Mouse (Mus musculus) liver, adult (tissue): Measurements from ENCODE around the gene Nectin4.

Experiments
- GATA4 ChIP-seq: IDR thresholded peaks from 2 replicates; pipeline ENCODE4 v1.6.1; 2014; ENCODE audit warnings: mild to moderate bottlenecking, low read length; ENCODE audit not compliant: insufficient replicate concordance

Nectin4 gene

DNA sequence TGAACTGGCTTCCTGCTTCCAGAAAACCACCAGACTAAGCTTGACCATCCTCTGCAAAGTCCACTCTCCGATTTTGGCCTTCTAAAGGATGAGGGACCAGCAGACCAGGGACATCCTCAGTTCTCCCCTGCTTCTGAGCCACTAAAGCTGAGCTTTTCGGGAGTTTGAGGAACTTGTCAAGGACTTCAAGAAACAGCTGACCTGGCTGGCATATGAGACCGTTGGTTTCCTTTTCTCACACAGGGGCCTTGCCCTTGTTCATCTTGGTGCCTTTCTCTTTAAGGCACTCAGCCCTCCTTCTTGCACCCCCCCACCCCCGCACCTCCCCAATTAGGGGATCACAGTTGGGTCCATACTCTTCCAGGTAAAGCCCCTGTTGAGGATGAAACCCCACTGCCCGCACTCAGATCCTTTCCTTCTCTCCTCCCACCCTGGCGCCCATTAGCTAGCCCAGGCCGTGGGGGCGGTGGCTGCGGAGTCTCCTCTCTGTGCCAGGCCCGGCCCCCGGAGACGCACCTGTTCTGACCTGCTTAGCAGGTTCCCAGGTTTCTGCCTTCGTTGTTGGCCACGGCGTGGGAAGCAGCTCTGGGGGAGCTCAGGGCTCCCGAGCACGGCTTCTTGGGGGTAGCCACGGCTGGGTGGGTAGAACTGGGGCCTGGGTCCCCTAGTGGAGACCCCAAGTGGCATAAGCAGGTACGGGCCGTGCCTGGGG lies at the start of gene Nectin4:
Gene Nectin4, plus strand, starts transcription at position 255 of the 712 bp plus-strand sequence.
- no peak for TF ChIP-seq GATA4

DNA sequence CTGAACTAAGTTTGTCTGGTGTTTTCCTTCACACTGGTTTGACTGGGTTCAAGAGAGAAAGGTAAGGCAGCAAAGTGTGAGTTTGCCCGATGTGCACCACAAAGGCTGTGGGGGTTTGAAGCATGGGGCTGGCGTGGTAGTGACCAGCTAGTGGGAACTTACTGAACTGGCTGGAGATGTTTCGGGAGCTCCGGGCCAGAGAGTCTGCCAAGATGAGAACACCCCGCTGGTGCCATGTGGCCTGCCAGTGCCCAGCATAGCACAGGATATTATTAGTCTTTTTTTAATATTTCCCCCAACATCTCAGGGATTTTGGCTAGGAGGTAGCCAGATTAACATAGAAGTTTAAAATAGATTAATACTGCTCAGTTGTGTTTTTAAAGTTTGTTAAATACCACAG lies 49.7 kb upstream of the Nectin4 start:
- TF ChIP-seq GATA4 = no peak

DNA sequence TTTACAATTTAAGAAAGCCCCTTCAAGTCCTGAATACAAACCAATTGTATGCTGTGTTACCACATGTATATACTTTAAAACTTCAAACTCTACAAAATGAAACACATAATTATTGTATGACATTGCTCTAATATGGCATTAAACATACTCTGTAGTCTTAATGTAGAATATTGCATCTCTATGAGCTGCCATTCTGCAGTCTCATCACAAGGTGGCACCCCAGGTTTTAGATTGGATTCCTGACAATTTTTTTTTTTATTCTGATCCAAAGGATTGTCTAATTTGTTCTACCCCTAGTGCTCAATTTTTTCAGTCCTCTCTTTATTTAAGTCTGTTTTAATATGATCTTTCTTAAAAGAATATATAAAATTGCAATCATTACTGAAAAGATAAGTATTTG lies 48.5 kb upstream of the Nectin4 start:
- no peak for TF ChIP-seq GATA4

DNA sequence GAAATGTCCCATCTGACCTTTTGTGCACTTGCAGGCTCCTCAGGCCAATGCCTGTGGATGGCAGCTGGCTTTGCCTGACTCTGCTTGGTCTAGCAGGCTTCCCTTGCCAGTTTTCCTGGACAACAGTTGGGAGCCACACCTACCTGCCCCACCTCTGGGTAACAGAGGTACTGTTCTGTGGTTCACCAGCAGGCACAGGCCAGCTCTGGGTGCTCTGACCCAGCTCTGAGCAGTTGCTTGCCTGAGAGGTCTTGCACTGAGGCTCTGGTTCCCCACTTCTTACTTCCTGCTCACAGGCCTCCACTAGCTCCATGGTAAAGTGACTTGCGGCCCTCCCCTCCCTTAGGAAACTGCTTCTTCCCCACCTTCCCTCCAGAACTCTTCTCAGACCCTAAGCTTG lies 47.9 kb upstream of the Nectin4 start:
- no peak for TF ChIP-seq GATA4

DNA sequence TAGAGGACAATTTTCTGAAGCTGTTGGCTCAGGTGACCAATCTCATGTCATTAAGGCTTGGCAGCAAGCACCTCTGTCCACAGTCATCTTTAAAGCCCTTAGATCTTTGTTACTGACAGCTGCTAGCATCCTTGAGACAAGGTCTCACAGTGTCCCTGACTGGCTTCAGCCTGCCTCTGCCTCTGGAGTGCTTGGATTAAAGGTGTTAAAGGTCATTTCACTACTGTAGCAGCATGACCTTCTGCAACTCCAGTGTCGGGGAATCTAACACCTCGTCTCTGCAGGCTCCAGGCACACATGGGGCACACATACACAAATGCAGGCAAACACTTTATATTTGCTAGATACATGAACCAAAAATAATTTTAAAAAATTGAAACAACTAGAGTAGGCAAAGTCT lies 44.3 kb upstream of the Nectin4 start:
- no peak for TF ChIP-seq GATA4

DNA sequence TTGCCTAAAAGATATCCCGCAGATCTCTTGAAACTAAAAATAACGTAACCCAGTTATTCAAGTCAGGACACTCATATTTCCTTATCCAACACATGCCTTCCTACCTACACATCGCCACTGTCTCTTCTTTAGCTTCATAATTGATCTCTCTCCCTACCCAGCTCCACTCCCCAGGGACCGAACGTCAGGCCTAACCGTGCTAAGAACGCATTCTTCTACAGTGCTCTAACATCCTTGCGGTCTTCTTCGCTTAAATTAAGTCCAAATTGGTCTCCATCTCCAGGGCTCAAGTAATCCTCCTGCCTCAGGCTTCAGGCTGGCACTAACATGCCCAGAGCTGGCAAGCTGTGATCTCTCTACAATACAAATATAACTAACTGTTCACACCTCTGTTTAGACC lies 41.7 kb upstream of the Nectin4 start:
- TF ChIP-seq GATA4 = no peak

DNA sequence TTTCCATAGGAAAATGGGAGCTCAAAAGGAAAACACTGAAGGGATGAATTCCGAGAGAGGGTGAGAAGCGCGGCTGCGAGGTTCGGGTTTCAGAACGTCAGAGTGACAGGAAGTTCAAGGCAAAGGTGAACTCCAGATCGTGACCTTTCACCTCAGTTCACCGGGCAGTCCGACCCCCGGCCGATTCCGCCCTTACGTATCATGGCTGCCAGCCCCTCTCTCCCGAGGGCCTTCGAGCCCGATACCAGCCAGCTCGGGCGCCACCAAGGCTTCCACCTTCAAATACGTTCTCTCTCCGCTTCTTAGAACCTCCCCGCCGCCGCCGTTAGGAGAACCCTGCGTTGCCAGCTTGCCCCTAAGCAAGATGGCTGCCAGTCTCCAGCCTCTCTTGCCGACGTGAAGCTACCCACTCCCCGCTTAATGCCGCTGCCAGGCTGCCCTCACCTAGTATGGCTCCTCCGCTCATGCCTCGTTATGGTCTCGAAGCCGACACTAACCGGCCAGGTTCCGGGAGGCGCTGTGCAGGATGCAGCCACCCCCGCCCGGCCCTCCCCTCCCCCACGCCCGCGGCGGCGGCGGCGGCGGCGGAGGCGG lies 41.0 kb upstream of the Nectin4 start, which contains the start of gene Dedd:
Gene Dedd, plus strand, starts transcription at position 307 of the 594 bp plus-strand sequence.
- TF ChIP-seq GATA4 = no peak; the same call in 1 of the 2 replicates

DNA sequence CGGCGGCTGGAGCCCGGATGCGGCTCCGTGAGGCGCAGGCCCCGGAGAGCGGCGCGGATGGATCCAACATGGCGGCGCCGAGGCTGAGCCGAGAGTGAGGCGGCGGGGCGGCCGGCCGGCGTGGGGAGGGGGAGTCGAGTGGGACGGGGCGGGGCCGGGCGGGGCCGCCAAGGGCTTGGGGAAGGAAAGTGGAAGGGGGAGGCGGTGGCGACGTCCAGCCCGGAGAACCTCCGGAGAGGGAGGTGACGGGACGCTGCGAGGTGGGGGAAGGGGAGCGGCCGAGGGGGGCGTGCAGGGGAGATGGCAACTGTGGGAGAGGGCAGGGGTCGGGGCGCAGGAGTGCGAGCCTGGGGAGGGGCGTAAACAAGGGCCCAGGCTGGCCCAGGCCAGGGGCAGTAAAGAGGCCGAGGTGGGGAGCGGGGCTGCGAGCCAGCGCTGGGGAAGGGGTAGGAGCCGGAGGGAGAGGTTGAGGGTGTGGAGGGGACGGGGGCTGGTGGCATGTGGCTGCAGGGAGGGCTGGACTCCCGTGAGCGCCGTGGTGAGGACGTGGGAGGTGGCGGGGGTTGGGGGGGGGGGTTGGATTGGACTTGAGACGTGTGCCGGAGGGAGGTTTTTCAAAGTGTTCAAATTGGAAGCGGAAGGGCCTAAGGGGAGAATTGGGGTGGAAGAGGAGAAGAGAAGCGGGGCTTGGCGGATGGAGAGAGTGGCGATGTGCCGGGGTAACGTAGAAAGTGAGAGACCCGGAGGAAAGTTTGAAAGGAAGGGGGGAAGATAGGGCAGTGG lies 40.3 kb upstream of the Nectin4 start:
- TF ChIP-seq GATA4 = no peak

DNA sequence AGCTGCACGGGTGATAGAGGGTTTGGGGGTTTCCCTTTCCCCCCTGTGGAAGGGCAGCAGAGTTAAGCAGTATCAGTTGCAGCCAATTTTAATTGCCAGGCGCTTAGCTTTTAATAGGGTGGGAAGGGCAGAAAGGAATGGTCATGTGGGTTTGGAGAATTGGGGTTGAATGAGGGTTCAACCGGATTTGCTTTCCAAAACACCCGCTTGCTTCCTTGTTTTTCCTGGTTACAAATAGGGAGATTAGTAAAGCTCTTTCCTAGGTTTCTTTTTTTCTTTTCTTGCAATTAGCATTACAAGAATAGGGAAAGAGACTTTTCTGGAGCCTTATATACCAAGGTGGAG lies 39.7 kb upstream of the Nectin4 start:
- no peak for TF ChIP-seq GATA4

DNA sequence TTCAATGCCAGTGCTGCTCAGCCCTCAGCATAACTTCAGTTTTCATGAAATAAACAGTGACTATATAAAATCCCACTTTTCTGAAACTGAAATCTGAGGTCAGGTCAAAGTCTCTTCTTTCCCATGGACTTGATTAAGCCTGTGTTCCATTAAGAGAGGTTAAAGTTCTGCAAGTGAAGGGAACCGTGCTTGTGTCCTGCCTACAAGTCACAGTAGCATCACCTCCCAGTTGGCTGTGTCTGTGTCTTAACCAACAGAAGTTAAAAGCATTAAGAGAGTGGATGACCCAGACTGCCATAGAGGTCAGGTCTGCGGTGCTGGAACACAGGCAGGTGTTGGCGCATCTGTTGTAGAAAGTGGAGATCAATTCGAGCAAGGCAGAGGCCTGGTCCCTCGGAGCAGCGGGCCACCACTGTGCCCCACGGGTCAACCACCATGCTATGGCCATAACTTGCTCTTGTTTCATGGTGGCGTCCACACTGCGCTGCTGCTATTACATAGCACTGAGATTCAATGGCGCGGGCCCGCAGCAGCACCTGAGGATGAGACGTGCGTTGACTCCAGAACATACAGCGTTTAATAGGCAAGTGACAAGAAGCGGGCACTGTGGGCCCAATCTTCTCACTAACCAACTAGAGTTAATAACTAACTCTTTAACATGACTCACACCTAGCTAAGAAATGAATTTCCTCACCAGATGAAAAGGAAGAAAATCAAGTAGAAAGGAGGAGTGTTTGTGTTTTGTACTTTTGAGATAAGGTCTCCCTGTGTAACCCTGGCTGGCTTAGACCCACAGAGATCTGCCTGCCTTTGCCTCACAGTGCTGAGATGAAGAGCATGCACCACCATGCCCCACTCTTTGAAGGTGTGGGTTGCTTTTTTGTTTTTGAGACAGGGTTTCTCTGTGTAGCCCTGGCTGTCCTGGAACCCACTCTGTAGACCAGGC lies 27.4 kb upstream of the Nectin4 start:
- no peak for TF ChIP-seq GATA4

DNA sequence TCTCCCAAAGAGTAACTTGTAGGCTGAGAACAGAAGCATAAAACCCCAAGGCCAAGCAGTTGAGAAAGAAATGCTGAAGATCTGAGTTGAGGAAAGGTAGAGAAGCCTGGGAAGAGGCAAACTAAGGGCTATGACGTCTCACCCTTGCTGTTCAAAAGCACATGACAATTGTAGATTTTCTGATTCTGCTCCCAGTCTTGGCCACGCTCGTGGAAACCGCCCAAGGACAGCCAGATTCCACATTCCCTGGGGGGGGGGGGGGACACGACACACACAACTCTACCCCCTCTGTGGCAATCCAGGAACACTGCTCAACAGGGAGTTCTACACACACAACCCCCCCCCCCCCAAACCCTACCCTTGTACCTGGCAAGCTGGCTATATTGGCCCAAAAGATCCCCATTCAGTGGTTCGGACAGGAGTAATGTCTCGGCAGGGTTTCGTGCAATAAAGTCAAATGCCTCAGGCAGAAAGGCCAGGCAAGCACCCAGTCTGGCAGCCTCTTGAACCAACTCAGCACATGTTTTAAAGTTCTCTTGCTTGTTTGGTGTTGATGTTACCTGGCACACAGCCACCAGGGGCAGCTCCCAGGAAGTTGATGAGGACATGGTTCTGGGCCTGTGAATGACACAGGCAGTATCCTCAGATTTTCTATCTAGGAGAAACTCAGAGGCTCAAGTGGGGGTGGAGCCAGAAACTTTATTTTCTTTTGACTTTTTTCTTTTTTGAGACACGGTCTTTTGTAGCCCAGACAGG lies 25.8 kb upstream of the Nectin4 start:
- no peak for TF ChIP-seq GATA4

DNA sequence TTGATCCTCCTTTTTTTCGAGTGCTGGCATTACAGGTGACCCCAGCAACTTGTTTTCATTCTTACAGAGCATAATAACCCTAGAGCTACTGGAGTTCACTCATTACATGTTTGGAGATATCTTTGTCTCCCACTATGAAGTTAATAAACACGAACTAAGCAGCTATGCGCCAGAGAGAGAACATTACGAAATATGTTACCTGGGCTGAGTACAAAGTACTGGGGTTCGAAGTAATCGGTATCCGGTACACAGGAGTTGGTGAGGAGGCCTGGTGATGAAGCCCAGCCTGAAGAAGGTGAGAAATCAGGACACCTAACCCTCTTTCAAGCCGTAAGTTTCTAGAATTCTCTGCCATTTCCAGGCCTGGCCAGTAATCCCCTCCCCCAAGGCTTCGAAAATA lies 25.2 kb upstream of the Nectin4 start:
- no peak for TF ChIP-seq GATA4

DNA sequence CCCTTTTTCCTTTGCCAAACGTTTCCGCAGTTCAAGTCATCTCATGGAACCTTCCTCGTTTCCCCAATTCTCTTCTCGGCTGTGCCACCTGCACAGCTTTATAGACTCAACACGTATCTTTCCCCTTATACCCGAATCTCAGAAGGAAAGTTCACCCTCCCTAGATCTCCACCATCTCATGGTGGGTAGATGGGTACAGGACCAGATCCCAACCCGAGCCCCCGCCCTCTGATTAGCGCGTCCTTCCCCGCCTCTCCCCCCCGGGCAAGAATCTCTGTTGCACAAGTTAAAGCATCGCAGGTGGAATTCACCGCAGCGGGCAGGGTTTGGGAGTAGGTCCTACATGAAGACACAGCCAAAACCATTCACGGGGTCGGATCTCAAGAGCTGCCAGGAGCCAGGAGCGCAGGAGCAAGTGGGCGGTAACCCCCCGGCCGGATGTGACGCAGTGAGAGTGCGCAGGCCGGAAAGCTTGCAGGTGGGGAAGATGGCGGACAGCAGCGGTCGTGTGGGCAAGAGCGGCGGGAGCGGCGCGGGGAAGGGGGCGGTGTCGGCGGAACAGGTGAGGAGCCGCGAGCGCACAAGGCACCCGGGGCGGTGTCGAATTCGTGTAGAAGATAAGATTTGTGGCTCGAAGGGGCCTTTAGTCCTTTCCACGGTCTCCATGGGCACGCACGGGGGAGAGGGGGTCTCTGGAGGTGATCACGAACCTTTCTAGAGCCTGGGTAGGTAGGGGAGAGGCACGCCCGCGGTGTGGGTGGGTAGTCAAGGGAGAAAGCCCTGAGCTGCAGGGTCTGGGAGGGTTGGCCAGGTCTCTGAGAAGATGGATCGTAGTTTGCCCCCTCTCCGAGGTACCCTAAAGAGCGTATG lies 24.4 kb upstream of the Nectin4 start, which contains the start of the genes Nit1 and Pfdn2:
Gene Nit1, minus strand, starts transcription at position 422 of the 870 bp plus-strand sequence.
Gene Pfdn2, plus strand, starts transcription at position 446 of the 870 bp plus-strand sequence.
- TF ChIP-seq GATA4 = no peak
